Mouse (Mus musculus) cortical plate, adult 2 months (tissue): ENCODE results near the gene Ccnt1. TPM values are rescaled to one million over a fixed set of nuclear protein-coding genes. Genes with fewer than 3 reads are reported as not detected.

Source experiments
- H3K27ac ChIP-seq: fragments of 200-500 bp; 2 replicates; pipeline ENCODE4 v1.5.1; 2012; ENCODE audit warnings: low read length, control low read depth, inconsistent platforms; ENCODE audit not compliant: insufficient read depth
- H3K4me1 ChIP-seq: fragments of 200-500 bp; 2 replicates; pipeline ENCODE4 v1.6.1; 2011; ENCODE audit warnings: low read length; ENCODE audit not compliant: control insufficient read depth, insufficient read depth
- H3K4me3 ChIP-seq: fragments of 200-500 bp; 2 replicates; pipeline ENCODE4 v1.5.1; 2011; ENCODE audit warnings: mild to moderate bottlenecking, low read length, control low read depth; ENCODE audit not compliant: insufficient read depth
- CTCF ChIP-seq: fragments of 200-500 bp; IDR thresholded peaks from 2 replicates; pipeline ENCODE4 v1.5.1; 2011; ENCODE audit warnings: mild to moderate bottlenecking, control low read depth, low read length; ENCODE audit not compliant: insufficient read depth; ENCODE audit errors: extremely low read depth
- POLR2A ChIP-seq: fragments of 200-500 bp; IDR thresholded peaks from 2 replicates; pipeline ENCODE4 v1.6.1; 2011; ENCODE audit warnings: mild to moderate bottlenecking, low read length, control low read depth; ENCODE audit not compliant: insufficient read depth; ENCODE audit errors: extremely low read depth
- polyA plus RNA-seq: library from polyadenylated mRNA; depleted of rRNA; stranded (reverse); fragments of >200 nt; gene quantifications from 2 replicates; pipeline ENCODE4 v1.2.3, GENCODE M21; 2012

Ccnt1 gene
- polyA plus RNA-seq, 1 experiment, result 17.9 TPM

DNA sequence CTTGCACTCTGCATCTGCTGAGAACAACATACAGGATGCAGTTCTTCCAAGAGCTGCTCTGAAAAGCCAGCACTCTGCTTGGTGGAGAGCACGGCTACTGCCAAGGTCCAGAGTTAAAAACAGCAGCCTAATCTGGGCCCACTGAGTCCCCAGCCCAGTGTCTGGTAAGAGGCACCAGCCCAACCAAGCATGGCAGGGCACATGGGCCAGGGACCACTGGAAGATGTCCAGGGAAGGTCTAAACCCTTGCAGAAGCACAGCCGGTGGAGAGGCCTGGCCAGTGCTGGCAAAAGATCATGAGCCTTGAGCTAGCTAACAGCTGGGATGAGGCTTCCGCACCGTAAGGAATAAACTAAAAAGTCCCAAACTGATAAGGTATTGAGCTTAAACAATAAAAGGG, 14.8 kb downstream of the Ccnt1 start:
- Histone ChIP-seq H3K4me3 (no peak overlapping the region), H3K27ac (no peak overlapping the region), H3K4me1 (no peaks in the 10 kb centered on the region)
- TF ChIP-seq CTCF (no peak), POLR2A (no peak)

DNA sequence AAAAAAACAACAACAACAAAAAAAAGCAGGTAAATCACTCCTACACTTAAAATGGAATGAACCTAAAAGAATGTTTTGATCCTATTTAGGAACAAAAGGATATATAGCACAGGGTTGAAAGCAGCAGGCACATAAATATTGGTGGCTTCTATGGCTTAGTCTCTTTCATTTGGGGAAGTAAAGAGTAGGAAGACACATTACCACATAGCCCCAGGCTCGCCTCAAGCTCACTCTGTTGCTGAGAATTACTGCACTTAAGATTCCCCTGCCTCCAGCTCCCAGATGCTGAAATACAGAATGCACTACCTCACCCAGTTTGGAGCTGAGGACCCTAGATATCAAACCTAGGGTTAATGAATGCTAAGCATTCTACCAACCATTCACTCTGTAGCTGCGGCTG, 18.0 kb downstream of the Ccnt1 start:
- H3K4me1 ChIP-seq, result no peaks in the 10 kb centered on the region
- H3K4me3 ChIP-seq, result no peak overlapping the region
- H3K27ac ChIP-seq, result no peak overlapping the region
- no peak for TF ChIP-seq CTCF
- TF ChIP-seq POLR2A, result no peak

DNA sequence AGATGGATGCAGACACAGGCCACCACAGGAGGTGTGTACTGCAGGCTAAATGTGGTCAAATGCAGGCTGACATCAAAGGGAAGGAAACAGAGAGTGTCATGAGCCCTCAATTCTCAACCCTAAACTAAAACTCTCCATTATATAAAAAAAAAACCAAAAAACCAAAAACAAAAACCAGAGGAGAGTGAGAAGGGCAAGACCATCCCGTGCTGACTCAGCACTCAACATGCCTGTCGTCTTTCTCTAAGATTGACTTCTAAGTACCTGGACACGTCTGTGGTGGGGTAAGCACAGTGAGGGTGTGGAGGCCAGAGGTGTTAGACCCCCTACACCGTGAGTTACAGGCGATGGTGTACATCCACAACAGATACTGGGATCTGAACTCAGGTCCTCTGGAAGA, 23.9 kb downstream of the Ccnt1 start:
- H3K27ac ChIP-seq, result no peak overlapping the region
- H3K4me3 ChIP-seq, result no peak overlapping the region
- TF ChIP-seq POLR2A (no peak), CTCF (no peak)
- H3K4me1 ChIP-seq, result no peaks in the 10 kb centered on the region

DNA sequence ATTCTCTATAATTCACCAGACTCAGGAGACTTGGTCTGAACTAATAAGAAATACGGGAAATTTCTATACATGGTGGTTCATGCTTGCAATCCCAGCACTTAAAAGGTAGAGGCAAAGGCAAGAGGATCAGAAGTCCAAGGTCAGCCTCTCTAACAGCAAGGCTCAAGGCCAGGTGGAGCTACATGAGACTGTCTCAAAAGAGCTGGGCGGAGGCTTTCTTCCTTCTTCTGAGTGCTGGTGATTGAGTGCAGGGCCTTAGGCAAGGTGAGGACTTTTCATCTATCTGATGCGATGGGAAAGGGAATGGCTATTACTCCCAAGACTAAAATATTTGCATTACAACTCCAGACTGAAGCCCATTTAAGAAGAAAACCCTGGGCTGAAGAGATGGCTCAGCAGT, 25.6 kb downstream of the Ccnt1 start:
- no peaks in the 10 kb centered on the region for H3K4me1 ChIP-seq
- no peak overlapping the region for H3K4me3 ChIP-seq
- no peak for TF ChIP-seq CTCF
- TF ChIP-seq POLR2A, result no peak
- no peak overlapping the region for H3K27ac ChIP-seq

DNA sequence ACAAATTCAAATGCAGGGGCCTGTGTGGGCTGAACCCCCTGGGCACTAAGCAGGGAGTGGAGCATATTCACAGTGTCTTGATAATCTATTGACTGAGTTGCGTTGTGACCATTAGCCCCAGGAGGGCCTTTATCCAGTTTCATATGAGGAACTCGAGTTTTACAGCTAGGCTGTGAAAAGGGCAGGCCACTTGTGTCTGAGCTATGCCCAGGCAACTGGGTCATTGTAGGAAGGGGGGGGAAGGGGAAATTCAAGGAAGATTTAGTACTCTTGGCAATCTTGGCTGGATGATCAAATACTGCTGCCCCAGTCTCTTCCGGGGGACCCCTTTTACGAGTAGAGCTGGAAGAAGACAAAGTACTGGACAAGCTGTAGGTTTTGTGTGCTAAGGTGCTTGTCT, 27.4 kb downstream of the Ccnt1 start:
- TF ChIP-seq POLR2A (no peak), CTCF (no peak)
- no peaks in the 10 kb centered on the region for H3K4me1 ChIP-seq

DNA sequence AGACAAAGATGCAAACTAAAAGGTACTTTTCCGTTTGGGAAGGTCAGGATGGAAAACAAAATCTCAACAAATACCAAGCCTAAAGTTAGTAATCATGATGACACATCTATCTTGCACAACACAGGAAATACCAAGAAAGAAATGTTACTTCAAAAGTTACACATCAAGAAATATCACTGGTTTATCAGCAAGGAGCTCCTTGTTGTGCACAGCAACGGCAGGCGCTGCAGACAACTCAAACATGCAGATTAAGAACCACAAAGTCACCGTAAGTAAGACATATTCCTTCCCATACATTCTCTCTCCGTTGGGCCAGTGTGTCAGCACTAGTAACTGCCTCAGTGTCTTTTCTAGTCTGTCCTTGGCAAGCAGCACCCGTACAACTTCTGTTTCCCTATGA, 29.7 kb downstream of the Ccnt1 start:
- TF ChIP-seq POLR2A (no peak), CTCF (no peak)
- Histone ChIP-seq H3K4me3 (no peak overlapping the region), H3K4me1 (no peaks in the 10 kb centered on the region), H3K27ac (no peak overlapping the region)

More for the DNA sequence above, 27.4 kb downstream of the Ccnt1 start:
- Histone ChIP-seq H3K4me3 (no peak overlapping the region), H3K27ac (no peak overlapping the region)

DNA sequence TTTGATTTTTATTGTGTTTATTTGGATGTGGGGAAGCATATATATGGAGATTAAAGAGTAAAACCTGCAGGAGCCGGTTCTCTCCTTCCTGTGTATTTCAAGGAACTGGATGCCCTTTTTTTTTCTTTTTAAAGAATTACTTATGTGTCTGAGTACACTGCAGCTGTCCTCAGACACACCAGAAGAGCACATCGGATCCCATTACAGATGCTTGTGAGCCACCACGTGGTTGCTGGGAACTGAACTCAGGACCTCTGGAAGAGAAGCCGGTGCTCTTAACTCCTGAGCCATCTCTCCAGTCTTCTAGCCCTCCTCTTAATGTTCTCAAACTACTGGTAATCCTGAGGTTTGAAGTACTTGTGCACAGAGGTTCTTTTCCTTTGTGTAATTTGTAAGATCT, 32.8 kb downstream of the Ccnt1 start:
- H3K27ac ChIP-seq, result no peak overlapping the region
- no peak overlapping the region for H3K4me3 ChIP-seq
- TF ChIP-seq POLR2A (no peak), CTCF (no peak)
- no peaks in the 10 kb centered on the region for H3K4me1 ChIP-seq

DNA sequence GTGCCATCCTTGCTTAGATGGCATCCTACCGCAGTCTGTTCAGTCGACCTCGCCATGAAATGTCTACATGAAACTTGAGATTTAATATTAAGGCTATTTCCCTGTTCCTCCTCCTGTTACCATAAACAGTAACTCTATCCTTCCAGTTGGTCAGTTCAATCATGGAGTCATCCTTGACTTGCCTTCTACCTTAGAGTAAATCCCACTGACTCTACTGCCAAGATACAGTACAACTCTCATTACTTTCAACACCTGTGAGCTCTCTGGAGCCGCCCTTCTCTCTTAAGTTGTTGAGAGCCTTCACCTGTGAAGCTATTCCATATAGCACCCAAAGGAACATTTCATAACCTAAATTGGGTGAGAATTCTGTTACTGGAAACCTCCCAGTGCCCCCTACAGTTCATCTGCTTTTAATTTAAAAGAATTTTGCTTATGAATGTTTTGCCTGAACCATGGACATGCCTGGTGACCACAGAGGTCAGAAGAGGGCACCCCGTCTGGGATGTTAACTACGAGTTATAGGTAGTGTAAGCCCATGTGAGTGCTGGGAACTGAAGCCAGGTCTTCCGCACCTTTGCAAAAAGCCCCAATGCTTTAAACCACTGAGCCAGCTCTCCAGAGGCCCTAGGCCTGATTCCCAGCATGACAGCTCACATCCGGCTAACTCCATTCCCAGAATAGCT, 33.8 kb downstream of the Ccnt1 start:
- H3K4me1 ChIP-seq, result no peaks in the 10 kb centered on the region
- no peak overlapping the region for H3K27ac ChIP-seq
- H3K4me3 ChIP-seq, result no peak overlapping the region
- TF ChIP-seq CTCF, result no peak
- no peak for TF ChIP-seq POLR2A

DNA sequence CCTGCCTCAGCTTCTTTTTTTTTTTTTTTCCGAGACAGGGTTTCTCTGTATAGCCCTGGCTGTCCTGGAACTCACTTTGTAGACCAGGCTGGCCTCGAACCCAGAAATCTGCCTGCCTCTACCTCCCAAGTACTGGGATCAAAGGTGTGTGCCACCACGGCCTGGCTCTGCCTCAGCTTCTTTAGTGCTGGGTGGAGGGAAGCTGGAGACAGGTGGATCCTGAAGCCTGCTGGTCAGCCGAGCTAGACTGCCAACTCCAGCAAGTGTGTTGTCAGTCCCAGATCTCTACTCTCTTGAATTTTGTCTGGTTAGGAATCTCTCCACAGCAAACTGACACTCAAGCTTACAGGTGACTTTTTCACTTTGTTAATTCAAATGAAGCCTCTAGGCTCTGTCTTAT, 34.8 kb downstream of the Ccnt1 start:
- H3K27ac ChIP-seq, result no peak overlapping the region
- TF ChIP-seq POLR2A (no peak), CTCF (no peak)
- H3K4me3 ChIP-seq, result no peak overlapping the region
- H3K4me1 ChIP-seq, result no peaks in the 10 kb centered on the region

DNA sequence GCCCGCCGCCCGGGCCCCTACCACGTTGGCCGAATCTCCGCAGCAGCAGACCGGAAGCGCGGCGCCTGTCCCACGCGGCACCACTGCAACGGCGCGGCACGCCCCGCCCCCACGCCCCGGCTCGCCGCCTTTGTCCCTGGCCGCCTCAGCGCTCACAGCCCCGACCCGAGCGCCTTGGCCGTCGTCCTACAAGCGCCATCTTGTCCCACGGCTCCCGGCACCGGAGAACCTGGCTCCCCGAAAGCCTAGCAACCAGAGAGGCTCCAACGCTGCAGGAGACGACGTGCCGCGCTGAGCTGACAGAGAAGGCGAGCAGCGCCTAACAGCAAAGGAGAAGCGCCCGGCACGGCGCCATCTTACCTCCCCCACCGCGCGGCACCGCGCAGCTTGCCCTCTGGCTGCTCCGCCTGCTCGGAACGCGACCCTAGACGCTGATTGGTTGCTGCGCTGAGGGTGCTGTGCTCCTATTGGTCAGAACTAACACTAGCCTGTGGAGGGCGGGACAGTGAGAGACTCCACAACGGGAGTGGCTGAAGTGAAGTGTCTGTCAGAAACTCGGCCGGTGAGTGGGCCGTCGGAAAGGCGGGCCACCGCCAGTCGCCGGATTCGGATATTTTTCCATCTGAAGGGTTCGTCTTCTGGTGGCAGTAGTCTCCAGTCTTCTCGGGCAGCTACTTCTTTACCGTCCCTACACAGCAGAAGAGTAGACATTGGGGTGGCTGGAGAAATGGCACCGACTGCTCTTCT, 36.7 kb downstream of the Ccnt1 start, which contains the start of gene Kansl2:
Gene Kansl2, minus strand, starts transcription at position 384 of the 747 bp plus-strand sequence.
- Histone ChIP-seq H3K4me1 (no peaks in the 10 kb centered on the region), H3K4me3 (peak within 1 kb of the TSS; percentile 83), H3K27ac (peak within 1 kb of the TSS; percentile 98)
- peak; percentile 89 for TF ChIP-seq POLR2A
- no peak for TF ChIP-seq CTCF
